Mouse (Mus musculus): ENCODE measurements around the gene Ntng2. TPM values are rescaled to one million over a fixed set of nuclear protein-coding genes. Genes with fewer than 3 reads are reported as not detected.

Gene Ntng2
- total RNA-seq (2023), result 6.5 TPM

DNA sequence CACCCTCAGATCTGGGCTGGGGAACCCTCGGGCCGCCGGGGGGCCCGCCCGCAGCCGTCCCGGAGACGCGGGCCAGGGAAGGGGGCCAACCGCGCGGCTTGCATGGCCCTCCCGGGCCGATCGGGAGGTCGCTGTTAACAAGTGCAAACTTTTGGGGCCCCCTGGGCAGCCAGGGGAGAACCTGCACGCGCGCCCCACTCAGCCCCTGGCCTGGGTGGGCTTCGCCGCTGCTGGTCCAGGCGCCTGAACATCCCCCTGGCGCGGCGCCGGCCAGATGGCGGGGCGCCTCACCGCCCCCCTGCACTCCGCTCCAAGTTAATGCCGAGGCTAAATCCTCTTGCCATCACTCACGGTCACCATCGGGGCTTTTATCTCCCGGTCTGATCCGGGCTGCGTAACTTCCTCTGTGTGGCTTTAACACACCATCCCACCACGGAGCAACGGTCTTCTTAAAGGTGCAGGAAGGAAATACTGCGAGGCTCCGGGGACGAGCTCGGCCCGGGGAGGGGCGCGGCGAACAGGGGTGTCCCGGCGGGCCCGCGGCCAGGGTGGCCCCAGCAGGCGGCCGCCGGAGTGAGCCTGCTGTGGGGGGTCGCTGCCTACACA, at the start of gene Ntng2:
TSS of gene Ntng2 (minus strand) at position 407 of the 606 bp plus-strand sequence.

Other genes starting within 250 kb of the Ntng2 start
- gene Cfap77, start 197.9 kb downstream of the Ntng2 start, total RNA-seq (2023), result not detected
- gene Ttf1, start 192.7 kb downstream of the Ntng2 start, total RNA-seq (2023), result 24.2 TPM
- 109 TPM for gene Setx, start 128.8 kb downstream of the Ntng2 start, total RNA-seq (2023)
- 41.9 TPM for gene Med27, start 93.8 kb upstream of the Ntng2 start, total RNA-seq (2023)